Mouse (Mus musculus): Measurements from ENCODE around the gene Ascc3.

GRCm38 (mm10) chr10:50702361-50702760 lies 109.9 kb downstream of the Ascc3 start:
- TF ChIP-seq POLR2A (IDR thresholded peaks at IDR 0.05; ENCODE audit: control insufficient read depth, low read depth, low read length), result no peak
- TF ChIP-seq CTCF (IDR thresholded peaks at IDR 0.05; ENCODE audit: control insufficient read depth, insufficient read depth, insufficient replicate concordance, low read depth, low read length), result no peak
